Mouse (Mus musculus) lung, postnatal 10 days (tissue): ENCODE results near the gene Ush1c.
"Not testable (repeated sequence)": the region's sequence is repeated elsewhere in the genome, so short reads cannot be mapped to it uniquely, and the experiment has no call there.

Experiments used
- DNase-seq: peaks from one replicate; pipeline ENCODE4 v3.0.0; 2021

Gene Ush1c

GRCm38 (mm10) chr7:46204046-46204471 is 34.2 kb downstream of the Ush1c start:
- peak; percentile 46 for DNase-seq

- no peak for DNase-seq
These were observed 36.7 kb downstream of the Ush1c start for GRCm38 (mm10) chr7:46201649-46202048.

- DNase-seq, result no peak
These were observed 38.3 kb downstream of the Ush1c start for GRCm38 (mm10) chr7:46200021-46200420.

GRCm38 (mm10) chr7:46195356-46195755 is 42.9 kb downstream of the Ush1c start:
- no peak for DNase-seq

GRCm38 (mm10) chr7:46184232-46184631 is 54.1 kb downstream of the Ush1c start:
- no peak for DNase-seq

- peak; percentile 54 for DNase-seq
These were observed 56.7 kb downstream of the Ush1c start for GRCm38 (mm10) chr7:46181590-46181989.

- DNase-seq, result no peak
These were observed 58.6 kb downstream of the Ush1c start, which contains the start of gene Abcc8 for GRCm38 (mm10) chr7:46179431-46180275. Gene Abcc8, minus strand, starts transcription at chr7:46180033.

- not testable (repeated sequence) for DNase-seq
These were observed 69.3 kb downstream of the Ush1c start for GRCm38 (mm10) chr7:46168980-46169379.

GRCm38 (mm10) chr7:46168402-46168801 is 69.9 kb downstream of the Ush1c start:
- no peak for DNase-seq

- no peak for DNase-seq
These were observed 70.4 kb downstream of the Ush1c start for GRCm38 (mm10) chr7:46167901-46168300.

- no peak for DNase-seq
These were observed 72.4 kb downstream of the Ush1c start for GRCm38 (mm10) chr7:46165876-46166275.

- no peak for DNase-seq
These were observed 75.6 kb downstream of the Ush1c start for GRCm38 (mm10) chr7:46162731-46163130.

- no peak for DNase-seq
These were observed 76.1 kb downstream of the Ush1c start for GRCm38 (mm10) chr7:46162132-46162727.

GRCm38 (mm10) chr7:46161615-46162014 is 76.7 kb downstream of the Ush1c start:
- no peak for DNase-seq

GRCm38 (mm10) chr7:46157746-46158145 is 80.6 kb downstream of the Ush1c start:
- no peak for DNase-seq

- no peak for DNase-seq
These were observed 83.5 kb downstream of the Ush1c start for GRCm38 (mm10) chr7:46154498-46155488.

GRCm38 (mm10) chr7:46152819-46153351 is 85.4 kb downstream of the Ush1c start:
- no peak for DNase-seq

- no peak for DNase-seq
These were observed 90.9 kb downstream of the Ush1c start for GRCm38 (mm10) chr7:46147417-46147816.

- no peak for DNase-seq
These were observed 91.5 kb downstream of the Ush1c start for GRCm38 (mm10) chr7:46146675-46147308.
